Mouse (Mus musculus) MEL (cell line): Measurements from ENCODE around the gene Psenen.

Experiments
- CHD1 ChIP-seq: IDR thresholded peaks from 2 replicates; pipeline ENCODE4 v1.6.1; 2012; ENCODE audit warnings: low read depth, mild to moderate bottlenecking, inconsistent platforms, low read length, improper control_type of control experiment
- CTCF ChIP-seq, 3 experiments: IDR thresholded peaks in 2 of 3; conservative IDR thresholded peaks in 1 of 3; 2 replicates each; pipeline ENCODE4 v1.5.1; 2011 to 2012; ENCODE audit warnings: low read length in 3 of 3, low read depth in 2 of 3, mild to moderate bottlenecking in 2 of 3, improper control_type of control experiment in 1 of 3, inconsistent platforms in 1 of 3, mixed read lengths in 1 of 3, moderate library complexity in 1 of 3; ENCODE audit not compliant: control insufficient read depth in 1 of 3, insufficient read depth in 1 of 3, poor library complexity in 1 of 3, severe bottlenecking in 1 of 3
- EP300 ChIP-seq, 2 experiments: IDR thresholded peaks; 2 replicates each; pipeline ENCODE4 v1.6.1; 2011; ENCODE audit warnings: improper control_type of control experiment in 2 of 2, low read length in 2 of 2, low read depth in 1 of 2, mild to moderate bottlenecking in 1 of 2
- NELFE ChIP-seq: IDR thresholded peaks from 2 replicates; pipeline ENCODE4 v1.6.1; 2011; ENCODE audit warnings: low read depth, low read length, improper control_type of control experiment
- POLR2A ChIP-seq, 2 experiments: IDR thresholded peaks; 2 replicates each; pipeline ENCODE4 v1.6.1; 2011 to 2012; ENCODE audit warnings: low read length in 2 of 2, mild to moderate bottlenecking in 2 of 2, control low read depth in 1 of 2, improper control_type of control experiment in 1 of 2, low read depth in 1 of 2, moderate library complexity in 1 of 2; ENCODE audit not compliant: control insufficient read depth in 1 of 2, insufficient read depth in 1 of 2, poor library complexity in 1 of 2
- POLR2AphosphoS5 ChIP-seq: IDR thresholded peaks from 2 replicates; pipeline ENCODE4 v1.6.1; 2012; ENCODE audit warnings: low read depth, borderline replicate concordance, mild to moderate bottlenecking, inconsistent platforms, low read length, moderate library complexity, mixed read lengths
- UBTF ChIP-seq: IDR thresholded peaks from 2 replicates; pipeline ENCODE4 v1.6.1; 2012; ENCODE audit warnings: low read depth, mild to moderate bottlenecking, inconsistent platforms, low read length, improper control_type of control experiment, moderate library complexity, borderline replicate concordance; ENCODE audit not compliant: insufficient read depth
- ZKSCAN1 ChIP-seq: IDR thresholded peaks from 2 replicates; pipeline ENCODE4 v1.6.1; 2012; ENCODE audit warnings: low read depth, mild to moderate bottlenecking, inconsistent platforms, low read length, improper control_type of control experiment, moderate library complexity

DNA sequence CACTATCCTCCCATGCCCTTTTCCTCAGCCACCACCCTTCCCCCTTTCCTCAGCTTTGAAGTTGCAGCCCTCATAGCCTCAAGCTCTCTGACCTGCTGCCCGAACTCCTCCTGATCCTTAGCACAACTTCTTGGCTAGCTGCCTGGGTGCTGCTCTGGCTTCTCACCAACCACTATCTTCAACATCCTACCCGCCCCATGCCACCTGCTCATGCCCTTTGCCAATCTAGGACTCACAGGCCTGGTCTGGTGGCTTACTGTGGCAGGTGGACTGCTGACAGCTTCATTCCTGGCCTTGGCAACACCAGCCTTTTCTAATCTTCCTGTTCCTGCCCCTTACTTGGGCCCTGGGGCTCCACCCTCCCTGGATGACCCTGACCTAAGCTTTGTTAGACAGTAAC is 9.5 kb upstream of the Psenen start:
- TF ChIP-seq CTCF (IDR thresholded peaks at IDR 0.05 in 2 of 3, conservative IDR thresholded peaks at IDR 0.05 in 1 of 3; ENCODE audit: control insufficient read depth in 1 of 3, insufficient read depth in 1 of 3, low read depth in 2 of 3, low read length in 3 of 3, poor library complexity in 1 of 3, severe bottlenecking in 1 of 3) (no peak), CHD1 (no peak), NELFE (no peak), POLR2AphosphoS5 (no peak), EP300 (IDR thresholded peaks at IDR 0.05; ENCODE audit: low read depth in 1 of 2, low read length in 2 of 2) (peak; percentile 24 to 71; a peak in 2 of 4 replicates), ZKSCAN1 (no peak), POLR2A (IDR thresholded peaks at IDR 0.05; ENCODE audit: control insufficient read depth in 1 of 2, insufficient read depth in 1 of 2, low read depth in 1 of 2, low read length in 2 of 2, poor library complexity in 1 of 2) (no peak), UBTF (no peak)
